Mouse (Mus musculus) hindbrain, embryonic 13.5 days (tissue): ENCODE measurements around the gene Casp2. TPM values are rescaled to one million over a fixed set of nuclear protein-coding genes. Genes with fewer than 3 reads are reported as not detected.

Source experiments
- ATAC-seq: fragments of 200-750 bp; cut with Nextera tagmentation; 2 replicates; pipeline ENCODE4 v1.8.0; 2017; ENCODE audit warnings: moderate TSS enrichment; ENCODE audit not compliant: low FRiP score
- H3K27ac ChIP-seq: fragments of 300-500 bp; sonication (generic); 2 replicates; pipeline ENCODE4 v1.5.1; 2015; ENCODE audit warnings: inconsistent platforms, mild to moderate bottlenecking, moderate library complexity
- H3K27me3 ChIP-seq: fragments of 300-500 bp; sonication (generic); 2 replicates; pipeline ENCODE4 v1.6.1; 2015; ENCODE audit warnings: mild to moderate bottlenecking, inconsistent platforms
- H3K36me3 ChIP-seq: fragments of 300-500 bp; sonication (generic); 2 replicates; pipeline ENCODE4 v1.6.1; 2015; ENCODE audit warnings: mild to moderate bottlenecking, inconsistent platforms
- H3K4me1 ChIP-seq: fragments of 300-500 bp; sonication (generic); replicated peaks from 2 replicates; pipeline ENCODE4 v1.6.1; 2015; ENCODE audit warnings: inconsistent platforms
- H3K4me2 ChIP-seq: fragments of 300-500 bp; sonication (generic); 2 replicates; pipeline ENCODE4 v1.6.1; 2015; ENCODE audit warnings: inconsistent platforms, mild to moderate bottlenecking, moderate library complexity
- H3K4me3 ChIP-seq: fragments of 300-500 bp; sonication (generic); 2 replicates; pipeline ENCODE4 v1.5.1; 2015; ENCODE audit warnings: mild to moderate bottlenecking, inconsistent platforms
- H3K9ac ChIP-seq: fragments of 300-500 bp; sonication (generic); 2 replicates; pipeline ENCODE4 v1.6.1; 2015; ENCODE audit warnings: mild to moderate bottlenecking, inconsistent platforms
- H3K9me3 ChIP-seq: fragments of 300-500 bp; sonication (generic); 2 replicates; pipeline ENCODE4 v1.6.1; 2016; ENCODE audit warnings: inconsistent platforms
- WGBS: fragments of 180-500 bp; shearing (Covaris S2); methylation state at CpG from one replicate; pipeline ENCODE4 v1.1.7; 2015; 5-methylcytosine and 5-hydroxymethylcytosine counted together
- polyA plus RNA-seq: library from polyadenylated mRNA; unstranded; fragments of >200 nt; fragmentation: Nextera tagmentation; extraction: Ambion mirVana; gene quantifications from 2 replicates; pipeline ENCODE4 v1.2.1, GENCODE M21; 2015

The Casp2 gene
- polyA plus RNA-seq, 1 experiment from 2014 or later = 47.5 TPM

- Histone ChIP-seq H3K9ac (no peak overlapping the region), H3K27ac (no peak overlapping the region), H3K9me3 (no peaks in the 10 kb centered on the region), H3K4me1 (peaks cover 6% of the 10 kb centered on the region), H3K36me3 (no peaks in the 10 kb centered on the region), H3K4me2 (no peak overlapping the region), H3K27me3 (no peaks in the 10 kb centered on the region), H3K4me3 (no peak overlapping the region)
- no peak for ATAC-seq
- WGBS = 85% methylated on average over 3 of the region's 3 CpGs
Observed at GRCm38 (mm10) chr6:42330216-42330615, 65.4 kb downstream of the Casp2 start.

- H3K9ac ChIP-seq = no peak overlapping the region
- H3K4me1 ChIP-seq = no peaks in the 10 kb centered on the region
- no peak overlapping the region for H3K27ac ChIP-seq
- no peak overlapping the region for H3K4me2 ChIP-seq
- WGBS = 89% methylated on average over 3 of the region's 3 CpGs
- ATAC-seq = no peak
- H3K4me3 ChIP-seq = no peak overlapping the region
- H3K36me3 ChIP-seq = no peaks in the 10 kb centered on the region
- H3K9me3 ChIP-seq = no peaks in the 10 kb centered on the region
- H3K27me3 ChIP-seq = no peaks in the 10 kb centered on the region
Observed at GRCm38 (mm10) chr6:42330946-42331345, 66.2 kb downstream of the Casp2 start.

Other genes starting within 250 kb of the Casp2 start
- gene Sva, start 226.6 kb upstream of the Casp2 start, polyA plus RNA-seq = not detected in 2 replicates
- gene Tas2r139, start 124.0 kb upstream of the Casp2 start, polyA plus RNA-seq = not detected in 2 replicates
- not detected in 2 replicates for gene Tas2r144, start 49.7 kb upstream of the Casp2 start, polyA plus RNA-seq
- 12.3 and 13.5 TPM in 2 replicates for gene Gstk1, start 19.1 kb upstream of the Casp2 start, polyA plus RNA-seq
- 0.23 and 0.48 TPM in 2 replicates for gene Tmem139, start 3.0 kb upstream of the Casp2 start, polyA plus RNA-seq
- 1.5 and 1.6 TPM in 2 replicates for gene Clcn1, start 21.7 kb downstream of the Casp2 start, polyA plus RNA-seq
- gene Fam131b, start 59.7 kb downstream of the Casp2 start, polyA plus RNA-seq = 5.8 and 6.7 TPM in 2 replicates
- gene Zyx, start 84.6 kb downstream of the Casp2 start, polyA plus RNA-seq = 47.5 and 50.1 TPM in 2 replicates
- 0.31 and 0.68 TPM in 2 replicates for gene Epha1, start 108.3 kb downstream of the Casp2 start, polyA plus RNA-seq
- gene Tas2r143, start 135.3 kb downstream of the Casp2 start, polyA plus RNA-seq = not detected in 2 replicates
- not detected in 2 replicates for gene Tas2r135, start 140.4 kb downstream of the Casp2 start, polyA plus RNA-seq
- gene Tas2r126, start 169.6 kb downstream of the Casp2 start, polyA plus RNA-seq = not detected in 2 replicates
- gene Olfr458, start 200.2 kb downstream of the Casp2 start, polyA plus RNA-seq = not detected in 2 replicates
- 0.04 TPM in 1 of 2 replicates, not detected in the other for gene Olfr457, start 211.3 kb downstream of the Casp2 start, polyA plus RNA-seq
- gene Olfr456, start 222.2 kb downstream of the Casp2 start, polyA plus RNA-seq = not detected in 2 replicates